Mouse (Mus musculus) right cerebral cortex, postnatal 10 days (tissue): ENCODE data around the gene Smarca1.

ENCODE experiments used
- DNase-seq, 2 experiments: peaks; one replicate each; pipeline ENCODE4 v3.0.0; 2021; ENCODE audit warnings: low spot score in 2 of 2

Gene Smarca1

GRCm38 (mm10) chrX:47764440-47764839 is 128.3 kb downstream of the Smarca1 start:
- DNase-seq = no peak

- no peak for DNase-seq
Measured at GRCm38 (mm10) chrX:47760212-47760611, 132.6 kb downstream of the Smarca1 start.
